Mouse (Mus musculus): ENCODE data around the gene Pradc1.

Gene Pradc1

DNA sequence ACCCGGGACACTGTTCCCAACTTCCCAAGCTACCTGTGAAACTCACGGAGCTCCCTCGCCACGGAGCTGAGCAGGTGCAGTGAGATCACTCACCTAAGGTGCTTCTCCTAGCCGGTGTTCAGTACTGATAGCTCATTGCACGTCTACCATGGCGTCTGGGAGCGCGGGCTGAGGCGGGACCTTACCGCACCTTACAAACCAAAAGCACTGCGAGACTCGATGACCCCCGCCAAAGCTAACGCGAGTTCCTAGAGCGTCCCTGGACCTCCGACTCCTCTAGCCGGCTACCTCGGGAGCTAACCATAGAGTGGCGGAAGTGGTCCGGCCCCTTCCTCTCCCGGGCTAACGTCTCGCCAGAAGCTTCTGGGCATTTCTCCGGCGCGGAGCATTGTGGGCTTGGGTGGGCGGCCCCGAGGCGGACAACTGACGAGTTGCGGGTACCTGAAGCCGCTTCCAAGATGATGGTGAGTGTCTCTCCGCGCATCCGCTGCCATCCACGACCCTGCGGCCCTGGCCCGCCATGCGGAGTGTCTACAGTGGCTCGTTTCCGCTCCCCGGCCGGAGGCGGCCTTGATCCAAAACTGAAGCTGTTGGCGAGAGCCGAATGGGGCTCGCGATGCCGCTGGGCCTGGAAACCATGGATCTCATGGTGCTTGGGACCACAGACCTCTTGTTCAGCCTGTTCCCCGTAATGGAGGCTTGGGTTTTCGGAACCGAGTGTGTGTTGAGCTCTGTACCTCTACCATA lies at the start of gene Pradc1:
Pradc1 (minus strand) TSS at position 307 of the 747 bp plus-strand sequence.
- in situ Hi-C loops (cut with MseI, MboI), result no loop called here

DNA sequence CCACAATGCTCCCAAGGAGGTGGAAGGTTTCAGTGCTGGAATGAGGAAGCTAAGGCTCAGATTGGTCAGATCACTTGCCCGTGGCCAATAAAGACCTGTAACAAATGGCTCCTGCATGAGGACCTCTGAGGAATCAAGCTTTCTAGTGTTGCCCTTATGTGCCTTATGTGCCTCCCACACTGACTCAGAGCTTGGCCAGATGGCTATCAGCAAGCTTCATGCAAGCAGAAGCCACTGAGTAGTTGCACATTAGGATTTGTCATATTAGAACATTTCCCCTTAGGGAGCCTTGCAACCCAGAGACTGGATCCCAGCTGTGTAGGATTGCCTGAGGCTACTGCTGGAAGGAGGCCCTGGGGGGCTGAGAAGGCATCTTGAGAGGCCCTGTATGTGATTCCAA lies 48.6 kb upstream of the Pradc1 start:
- in situ Hi-C loops (cut with MseI, MboI), result no loop called here

DNA sequence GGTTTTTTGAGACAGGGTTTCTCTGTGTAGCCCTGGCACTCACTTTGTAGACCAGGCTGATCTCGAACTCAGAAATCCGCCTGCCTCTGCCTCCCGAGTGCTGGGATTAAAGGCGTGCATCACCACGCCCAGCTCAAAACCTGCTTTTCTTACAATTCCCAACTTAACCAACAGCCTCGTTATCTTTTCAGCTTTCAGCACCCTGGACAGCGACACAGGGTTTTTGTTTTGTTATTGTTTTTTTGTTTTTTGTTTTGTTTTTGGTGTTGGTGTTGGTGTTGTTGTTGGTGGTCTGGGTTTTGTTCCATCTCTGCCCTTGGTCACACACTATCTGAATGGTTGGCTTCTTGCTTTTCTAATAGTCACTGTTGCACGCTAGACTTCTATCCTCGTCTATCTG lies 46.4 kb upstream of the Pradc1 start:
- in situ Hi-C loops (cut with MseI, MboI), result no loop called here

DNA sequence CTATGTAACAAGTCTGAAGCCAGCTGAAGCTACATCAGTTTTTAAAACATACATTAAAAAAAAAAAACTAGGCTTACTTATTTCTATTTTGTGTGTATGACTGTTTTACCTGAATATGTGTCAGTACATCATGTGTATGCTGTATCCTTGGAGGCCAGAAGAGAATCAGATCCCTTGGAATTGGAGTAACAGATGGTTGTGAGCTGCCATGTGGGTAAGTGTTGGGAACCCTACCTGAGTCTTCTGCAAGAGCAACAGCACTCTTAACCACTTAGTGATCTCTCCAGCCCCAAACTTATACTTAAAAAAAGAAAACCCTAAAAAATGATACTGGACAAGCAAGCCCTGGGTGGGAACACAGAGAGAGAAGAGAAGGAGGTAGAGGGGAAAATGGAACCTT lies 45.2 kb upstream of the Pradc1 start:
- in situ Hi-C loops (cut with MseI, MboI), result no loop called here

DNA sequence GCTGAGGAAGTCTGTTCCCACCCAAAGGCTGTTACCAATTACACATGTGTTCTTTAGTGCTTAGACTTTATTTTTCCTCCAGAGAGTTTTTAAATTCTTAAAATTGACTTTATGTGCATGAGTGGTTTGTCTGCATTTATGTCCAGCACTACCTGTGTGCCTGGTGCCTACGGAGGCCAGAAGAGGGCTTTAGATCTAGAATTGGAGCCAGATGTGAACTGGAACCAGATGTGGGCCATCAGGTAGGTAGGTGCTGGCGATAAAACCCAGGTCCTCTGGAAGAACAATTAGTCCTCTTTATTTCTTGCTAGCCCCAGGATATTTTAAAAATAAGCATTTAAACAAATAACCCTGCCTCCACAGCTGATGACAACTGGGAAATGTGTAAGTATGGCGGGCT lies 39.8 kb upstream of the Pradc1 start:
- in situ Hi-C loops (cut with MseI, MboI), result no loop called here

DNA sequence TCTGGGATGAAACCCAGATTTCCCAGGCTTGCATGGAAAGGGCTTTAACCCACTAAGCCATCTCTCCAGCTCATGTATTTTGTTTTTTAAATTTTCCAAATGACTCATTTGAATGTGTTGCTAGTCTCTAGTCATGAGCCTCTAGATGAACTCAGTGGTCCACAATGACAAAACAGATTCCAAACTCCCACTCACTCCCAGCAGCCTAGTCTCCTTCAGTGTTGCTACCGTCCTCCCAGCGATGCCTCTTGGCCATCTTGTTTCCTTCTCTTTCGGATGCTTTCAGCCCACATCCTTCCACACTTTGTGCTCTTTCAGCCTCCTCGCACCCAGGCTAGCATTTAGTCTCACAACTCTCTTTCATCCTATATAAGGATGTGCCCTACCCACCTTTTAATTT lies 38.5 kb upstream of the Pradc1 start:
- in situ Hi-C loops (cut with MseI, MboI), result no loop called here

DNA sequence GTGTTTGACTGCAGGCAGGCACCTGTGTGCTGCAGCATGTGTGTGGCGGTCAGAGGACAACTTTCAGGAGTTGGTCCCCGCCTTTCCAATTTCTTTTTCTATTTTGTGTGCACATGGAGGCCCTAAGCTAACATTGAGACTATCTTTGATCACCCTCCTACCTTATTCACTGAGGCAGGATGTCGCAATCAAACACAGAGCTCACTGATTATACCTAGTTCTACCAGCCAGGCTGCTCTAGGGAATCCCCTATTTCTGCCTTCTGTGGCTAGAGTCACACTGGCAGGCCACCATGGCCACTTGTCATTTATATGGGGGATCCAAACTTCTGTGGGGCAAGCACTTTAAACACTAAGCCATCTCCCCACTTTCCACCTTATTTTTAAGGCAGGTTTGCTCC lies 37.9 kb upstream of the Pradc1 start:
- in situ Hi-C loops (cut with MseI, MboI), result no loop called here

DNA sequence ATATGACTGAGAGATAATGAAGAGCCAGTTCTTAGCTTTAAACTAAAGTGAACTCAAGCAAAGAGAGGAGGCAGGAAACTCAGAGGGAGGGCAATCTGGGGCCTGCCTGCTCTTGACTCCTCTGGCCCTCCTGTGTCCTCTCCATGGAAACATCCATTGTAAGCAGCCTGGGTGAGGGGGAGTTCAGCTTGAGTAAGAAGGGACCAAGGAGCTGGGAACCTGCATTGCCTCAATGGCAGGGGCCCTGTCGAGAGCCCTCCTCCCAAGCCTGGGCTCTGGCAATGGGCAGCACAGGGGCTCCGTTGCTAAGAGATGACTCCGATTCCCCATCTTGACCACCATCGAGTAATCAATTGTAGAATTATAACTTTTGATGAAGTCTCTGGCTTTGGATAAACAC lies 36.7 kb upstream of the Pradc1 start:
- in situ Hi-C loops (cut with MseI, MboI), result no loop called here

DNA sequence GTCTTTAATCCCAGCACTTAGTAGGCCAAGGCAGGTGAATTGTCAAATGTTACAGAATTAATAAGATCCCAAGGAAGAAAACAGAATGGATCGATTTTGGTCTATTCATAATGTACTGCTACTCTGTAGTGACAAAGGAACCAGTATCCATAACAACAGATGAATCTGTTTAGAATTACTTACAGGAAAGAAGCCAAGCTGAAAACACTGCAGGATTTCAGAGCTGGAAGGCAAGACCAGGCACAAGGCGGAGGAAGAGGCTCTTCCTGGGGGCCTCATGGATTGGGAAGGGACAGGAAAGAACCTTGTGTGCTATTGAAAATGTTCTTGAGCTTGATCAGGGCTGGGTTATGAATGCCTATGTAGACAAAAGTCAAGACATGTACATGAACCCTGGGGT lies 34.0 kb upstream of the Pradc1 start:
- in situ Hi-C loops (cut with MseI, MboI), result no loop called here

DNA sequence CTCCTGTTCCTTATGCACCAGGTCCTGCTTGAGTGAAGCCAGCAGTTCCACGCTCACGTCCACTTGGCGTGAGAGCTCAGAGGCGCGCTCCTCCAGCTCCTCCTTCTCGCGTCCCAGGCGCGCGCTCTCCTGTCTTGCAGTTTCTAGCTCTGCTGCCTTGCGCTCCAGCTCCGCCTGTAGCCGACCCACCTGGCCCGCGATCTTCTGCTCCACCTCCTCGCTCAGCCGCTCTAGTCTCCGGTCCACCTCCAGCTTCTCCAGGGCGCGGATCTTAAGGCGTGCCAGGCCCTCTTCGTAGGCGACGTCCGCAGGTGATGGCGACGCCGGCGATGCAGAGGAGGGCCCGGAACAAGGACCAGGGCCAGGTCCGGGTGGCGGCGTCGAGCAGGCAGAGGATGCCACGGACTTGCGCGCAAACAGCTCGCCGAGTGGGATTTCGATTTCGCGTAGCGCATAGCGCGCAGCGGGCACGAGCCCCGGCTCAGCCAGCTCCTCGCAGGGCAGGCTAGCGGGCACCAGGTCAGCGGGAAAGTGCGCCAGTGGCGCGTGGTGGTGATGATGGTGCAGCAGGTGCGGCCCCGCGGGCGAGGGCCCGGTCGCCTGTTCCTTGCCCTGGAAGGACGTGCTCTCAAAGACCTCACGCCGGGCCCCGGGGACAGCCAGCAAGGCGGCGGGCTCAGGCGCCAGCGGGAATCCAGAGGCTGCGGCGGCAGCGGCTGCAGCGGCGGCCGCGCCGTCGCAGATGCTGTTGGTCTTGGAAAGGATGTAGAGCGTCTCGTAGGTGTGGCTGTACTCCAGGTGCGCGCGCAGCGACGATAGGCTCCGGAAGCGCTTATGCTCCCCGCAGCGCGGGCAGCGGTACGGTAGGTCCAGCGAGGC lies 32.3 kb upstream of the Pradc1 start:
- in situ Hi-C loops (cut with MseI, MboI), result no loop called here

DNA sequence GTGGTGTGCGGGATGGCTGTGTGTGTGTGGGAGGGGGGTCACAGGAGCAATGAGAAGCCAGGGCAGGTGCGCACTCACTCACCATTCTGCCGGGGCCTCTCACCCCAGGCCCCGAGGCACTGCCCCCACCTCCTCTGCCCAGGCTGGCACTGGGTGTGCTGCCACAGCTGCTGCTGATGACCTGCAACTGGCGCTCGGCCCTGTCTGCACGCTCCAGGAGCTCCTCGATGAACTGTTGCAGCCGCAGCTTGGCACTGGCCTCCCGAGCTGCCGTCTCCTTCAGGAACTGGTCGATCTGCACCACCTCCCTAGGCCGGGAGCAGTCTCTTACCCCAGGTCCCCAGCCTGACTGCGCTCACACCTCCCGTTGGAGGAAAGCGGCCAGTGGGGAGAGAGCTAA lies 28.9 kb upstream of the Pradc1 start:
- in situ Hi-C loops (cut with MseI, MboI), result no loop called here

DNA sequence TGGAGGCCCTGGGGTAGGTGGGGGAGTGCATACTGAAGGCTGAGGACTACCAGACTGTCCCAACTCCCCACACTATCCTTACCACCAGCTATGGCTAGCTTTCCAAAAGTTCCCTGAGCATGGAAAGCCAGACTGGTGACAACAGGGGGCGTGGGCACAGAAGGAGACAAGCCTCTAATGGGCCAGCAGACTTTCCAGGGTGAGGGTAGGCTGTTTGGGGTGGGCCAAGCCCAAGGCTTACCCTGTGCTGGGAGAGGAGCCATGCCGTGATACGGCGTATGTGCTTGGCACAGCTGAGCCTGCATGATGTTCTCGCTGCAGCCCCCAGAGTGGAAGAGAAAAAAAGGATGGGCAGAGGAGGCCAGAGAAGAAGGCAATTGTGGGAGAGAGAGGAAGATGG lies 28.2 kb upstream of the Pradc1 start:
- in situ Hi-C loops (cut with MseI, MboI), result no loop called here

DNA sequence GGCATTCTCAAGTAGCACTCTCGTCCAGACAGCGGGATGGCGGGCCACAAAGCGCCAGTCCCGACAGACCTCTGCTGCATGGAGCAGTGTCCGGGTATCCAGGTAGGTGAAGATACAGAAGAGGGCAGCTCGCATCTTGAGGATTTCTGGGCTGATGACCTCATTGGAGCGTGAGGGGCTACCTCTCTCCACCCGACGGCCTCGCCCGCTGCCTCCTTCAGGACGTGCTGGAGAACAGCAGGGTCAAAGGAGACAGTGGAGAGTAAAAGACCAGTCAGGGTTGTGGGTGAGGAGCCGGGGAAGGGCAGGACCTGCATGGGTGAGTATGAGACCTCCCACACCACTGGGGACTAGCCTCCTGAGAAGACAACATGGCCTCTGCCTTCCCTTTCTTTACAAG lies 26.6 kb upstream of the Pradc1 start:
- in situ Hi-C loops (cut with MseI, MboI), result no loop called here

DNA sequence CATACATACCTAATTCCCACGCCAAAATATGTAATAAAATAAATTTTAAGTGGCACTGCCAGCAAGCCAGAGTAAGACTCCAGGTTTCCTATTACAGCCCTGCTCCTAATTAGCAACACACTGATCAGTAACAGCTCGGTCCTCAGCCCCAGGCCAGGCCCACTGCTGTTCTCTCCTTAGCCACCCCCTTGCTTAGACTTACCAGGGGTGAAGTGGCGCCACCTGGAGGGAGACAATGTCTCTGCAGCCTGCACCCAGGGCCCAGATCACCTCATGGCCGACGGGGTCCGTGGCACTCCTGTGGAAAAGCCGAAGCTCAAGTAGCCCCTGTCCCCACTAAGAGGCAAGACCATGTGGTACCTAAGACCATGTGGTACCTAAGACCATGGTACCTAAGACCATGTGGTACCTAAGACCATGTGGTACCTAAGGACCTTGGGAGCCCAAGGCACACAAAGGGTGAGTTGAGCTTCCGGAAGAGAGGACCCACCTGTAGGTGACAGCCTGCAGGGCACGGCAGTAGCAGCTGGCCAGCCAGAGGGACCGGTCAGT lies 25.7 kb upstream of the Pradc1 start:
- in situ Hi-C loops (cut with MseI, MboI), result no loop called here

DNA sequence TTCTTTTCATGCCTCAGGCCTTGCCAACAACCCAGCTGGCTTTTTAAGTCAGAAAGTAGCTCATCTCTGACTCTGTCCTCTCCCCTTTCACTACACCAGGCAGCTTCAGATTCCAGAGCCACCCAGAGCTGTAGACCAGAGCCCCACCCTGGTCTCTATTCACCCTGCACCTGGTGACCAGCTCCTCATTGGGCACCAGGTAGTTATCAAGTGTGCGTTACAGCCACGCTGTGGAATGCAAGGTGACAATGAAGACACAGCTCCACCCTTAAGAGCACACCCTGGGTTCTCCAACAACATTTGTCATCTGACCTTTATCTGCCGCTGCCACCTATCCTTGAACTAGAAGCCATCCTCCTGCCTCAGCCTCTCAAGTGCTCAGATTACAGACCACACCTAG lies 23.8 kb upstream of the Pradc1 start:
- in situ Hi-C loops (cut with MseI, MboI), result no loop called here

DNA sequence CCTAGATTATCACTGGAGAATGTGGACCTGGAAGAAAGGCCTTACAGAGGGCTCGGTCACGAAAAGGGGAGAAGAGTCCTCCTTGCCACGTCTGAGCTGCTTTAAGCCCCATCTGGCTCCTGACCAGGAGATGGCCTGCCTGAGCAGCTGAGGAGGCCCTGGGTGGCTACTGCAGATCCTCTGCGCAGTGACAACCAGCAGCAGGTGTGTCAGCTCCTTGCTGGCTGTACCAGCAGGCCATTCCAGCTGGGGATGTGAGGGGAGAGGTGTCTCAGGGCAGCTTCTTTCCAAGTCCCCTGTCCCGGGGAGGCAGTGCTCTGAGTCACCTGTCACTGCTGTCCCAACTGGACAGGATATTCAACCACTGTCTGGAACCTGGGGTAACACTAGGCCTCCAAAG lies 20.8 kb upstream of the Pradc1 start:
- in situ Hi-C loops (cut with MseI, MboI), result no loop called here

DNA sequence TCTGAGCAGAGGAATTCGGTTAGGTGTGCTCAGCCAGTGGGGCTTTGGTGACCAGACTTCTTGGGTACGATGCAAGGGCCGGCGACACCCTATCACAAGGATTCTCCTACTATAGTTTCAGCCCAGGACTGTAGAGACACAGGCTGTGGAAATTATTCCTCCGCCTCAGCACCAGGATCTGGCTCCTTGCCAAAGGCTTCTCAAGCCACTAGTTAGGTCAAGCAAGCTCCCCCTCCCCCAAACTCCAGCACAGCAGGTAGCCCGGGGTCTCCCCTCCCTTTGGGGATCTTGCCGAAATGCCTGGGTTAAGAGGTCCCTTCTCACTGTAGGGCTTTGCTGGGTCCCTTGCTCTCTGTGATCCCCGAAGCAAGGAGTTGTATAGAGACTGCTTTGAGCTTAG lies 20.2 kb upstream of the Pradc1 start:
- in situ Hi-C loops (cut with MseI, MboI), result no loop called here

DNA sequence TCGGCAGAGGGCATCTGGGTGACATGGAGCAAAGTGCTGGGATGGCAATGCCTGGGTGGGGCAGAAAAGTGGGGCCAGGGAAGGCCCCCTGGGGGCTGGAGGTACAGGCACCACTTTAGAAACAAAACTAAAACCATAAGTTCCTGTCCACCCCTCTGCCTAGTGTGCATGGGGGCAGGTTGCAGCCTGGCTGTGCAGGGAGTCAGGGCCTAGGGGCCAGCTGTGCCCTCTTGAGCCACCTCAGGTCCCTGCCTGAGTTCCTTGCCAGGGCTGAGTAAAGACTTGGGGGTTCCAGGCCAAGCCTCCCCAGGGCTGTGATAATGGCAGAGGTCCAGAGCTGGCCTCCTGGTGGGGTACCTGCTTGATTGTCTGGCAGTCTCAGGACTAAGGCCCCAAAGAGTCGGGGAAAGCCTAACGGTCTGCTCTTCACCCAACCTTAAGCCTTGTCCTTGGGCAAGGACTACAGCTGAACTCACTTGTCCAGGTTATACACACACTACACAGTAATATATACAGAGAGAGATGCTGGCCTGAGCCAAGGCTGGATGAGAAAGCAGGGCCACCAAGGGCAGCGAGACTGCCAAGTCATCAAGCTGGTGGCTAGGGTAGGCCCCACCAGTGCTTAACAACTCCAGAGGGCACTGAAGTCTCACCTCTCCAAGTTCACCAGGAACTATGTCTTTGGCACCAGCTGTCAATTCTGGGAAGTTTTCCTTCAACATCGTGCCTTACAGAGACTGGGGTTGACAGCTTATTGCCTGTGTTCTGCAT lies 18.1 kb upstream of the Pradc1 start:
- in situ Hi-C loops (cut with MseI, MboI), result no loop called here

DNA sequence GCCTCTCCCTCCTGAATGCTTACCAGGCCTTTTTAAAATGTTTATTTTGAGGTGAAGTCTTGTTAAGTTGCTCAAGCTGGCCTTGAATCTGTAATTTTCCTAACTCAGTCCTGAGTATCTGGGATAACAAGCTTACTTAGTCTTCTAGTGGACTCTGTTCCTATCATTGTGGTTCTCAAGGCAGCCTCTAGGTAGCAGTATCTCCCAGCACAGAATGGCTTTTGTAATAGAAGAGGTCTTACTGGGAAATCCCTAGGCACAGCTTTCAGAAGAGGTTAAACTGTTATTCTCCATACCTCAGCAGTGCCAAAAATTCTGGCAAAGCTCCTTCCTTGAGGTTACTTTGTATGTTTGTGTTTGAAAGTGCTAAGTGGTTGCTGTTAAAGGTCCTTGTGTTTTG lies 13.6 kb upstream of the Pradc1 start:
- in situ Hi-C loops (cut with MseI, MboI), result no loop called here

DNA sequence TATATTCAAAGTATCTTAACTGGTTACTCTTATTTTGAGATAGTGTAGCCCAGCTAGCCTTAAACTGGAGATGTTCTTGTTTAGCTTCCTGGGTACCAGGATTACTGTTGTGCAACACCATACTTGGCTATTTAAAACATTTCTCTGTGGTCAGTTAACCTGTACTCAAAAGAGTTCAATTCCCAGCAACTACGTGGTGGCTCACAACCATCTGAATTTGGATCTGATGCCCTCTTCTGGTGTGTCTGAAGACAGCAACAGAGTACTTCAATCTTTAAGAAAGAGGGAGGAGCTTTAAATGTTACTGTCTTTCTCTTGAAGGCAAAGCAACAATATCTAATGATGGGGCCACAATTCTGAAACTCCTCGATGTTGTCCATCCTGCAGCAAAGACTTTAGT lies 7.9 kb upstream of the Pradc1 start:
- in situ Hi-C loops (cut with MseI, MboI), result no loop called here

DNA sequence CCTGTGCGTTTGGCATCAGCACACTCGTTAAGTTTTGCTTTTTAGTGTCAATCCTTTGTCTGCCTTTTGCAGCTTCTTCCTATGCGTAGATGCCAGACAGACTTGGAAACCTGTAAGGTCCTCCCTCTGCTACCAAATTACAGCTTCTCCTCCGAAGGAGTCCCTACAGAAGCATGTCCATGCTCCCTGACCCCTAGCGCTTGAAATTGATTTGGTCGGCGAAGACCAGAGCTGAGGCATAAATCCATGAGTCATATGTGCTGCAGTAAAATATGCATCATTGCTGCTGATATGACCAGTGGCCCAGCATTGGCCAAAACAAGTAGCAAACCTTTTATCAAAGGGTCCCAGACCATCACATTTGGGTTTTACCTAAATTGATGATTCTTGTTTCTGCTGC lies 1.0 kb upstream of the Pradc1 start:
- in situ Hi-C loops (cut with MseI, MboI), result no loop called here

DNA sequence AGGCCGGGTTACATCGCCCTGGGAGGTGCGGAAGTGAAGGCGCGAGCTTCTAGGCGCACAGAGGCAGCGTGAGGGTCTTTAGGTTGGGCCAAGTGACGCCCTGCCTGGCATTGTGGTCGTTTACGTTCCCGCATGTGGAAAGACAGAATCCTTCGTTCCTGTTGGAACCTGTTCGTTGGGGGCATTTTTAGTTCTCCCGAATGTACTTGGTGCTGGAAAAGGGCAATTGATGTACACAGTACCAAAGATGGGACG lies 568 bp upstream of the Pradc1 start:
- in situ Hi-C loops (cut with MseI, MboI), result no loop called here
